Mouse (Mus musculus): ENCODE measurements around the gene Idh2. TPM values are rescaled to one million over a fixed set of nuclear protein-coding genes. Genes with fewer than 3 reads are reported as not detected.

Gene Idh2
- total RNA-seq (2021): 1,000 to 10,000 TPM; 1,877 to 2,293 TPM
- 1,651 and 1,954 TPM in 2 replicates for polyA plus RNA-seq (2012; rRNA removed)
- long read RNA-seq, transcript Idh2-201 (11 exons, 1,745 nt): major isoform, 2,138 of 2,292 reads
- long read RNA-seq, transcript Idh2-206 (3 exons, 485 nt): minor isoform, 8 of 2,292 reads
- long read RNA-seq, partial matches to known transcripts: 54 of 2,292 reads
- long read RNA-seq, other reads (novel, unspliced or antisense): 90 of 2,292 reads

- H3K79me2 ChIP-seq (replicated peaks; ENCODE audit: control insufficient read depth, insufficient read depth, low read length): no peaks in the 10 kb centered on the region
- peak within 1 kb of the TSS; percentile 97 for H3K9ac ChIP-seq (ENCODE audit: low read depth, low read length)
- under 1% methylated on average over 29 of the region's 29 CpGs for WGBS
- intact Hi-C loops (cut with DNase I): loop anchor here (2.0 kb wide), 1 partner anchor 16 kb away; no protein-coding TSS in a partner anchor
- H3K4me1 ChIP-seq (ENCODE audit: control insufficient read depth, insufficient read depth, low read length): peaks cover 14% of the 10 kb centered on the region
- peaks cover 11% of the 10 kb centered on the region for H3K36me3 ChIP-seq (ENCODE audit: control insufficient read depth, insufficient read depth, low read length)
- H3K27ac ChIP-seq: peak within 1 kb of the TSS; percentile 99
- no peaks in the 10 kb centered on the region for H3K27me3 ChIP-seq (ENCODE audit: control insufficient read depth, insufficient read depth, low read length)
- peak; percentile 97 for DNase-seq
- TF ChIP-seq CTCF (IDR thresholded peaks at IDR 0.05) (peak; percentile 13; the same call in 1 of the 2 replicates), POLR2A (IDR thresholded peaks at IDR 0.05; ENCODE audit: insufficient read depth, low read depth, low read length) (peak; percentile 73), EP300 (IDR thresholded peaks at IDR 0.05; ENCODE audit: insufficient read depth, low read depth, low read length) (no peak)
- peak within 1 kb of the TSS; percentile 76 for H3K4me3 ChIP-seq
Observed at GRCm38 (mm10) chr7:80115224-80115590, at the start of gene Idh2. Gene Idh2 (minus strand): TSS chr7:80115392.

GRCm38 (mm10) chr7:80160945-80161306 is 45.7 kb upstream of the Idh2 start:
- DNase-seq: peak; percentile 62 to 78
- Histone ChIP-seq H3K27me3 (ENCODE audit: control insufficient read depth, insufficient read depth, low read length) (no peaks in the 10 kb centered on the region), H3K4me1 (ENCODE audit: control insufficient read depth, insufficient read depth, low read length) (peaks cover 1% of the 10 kb centered on the region; the same call in 1 of the 2 replicates), H3K27ac (peak overlapping the region; percentile 70), H3K79me2 (replicated peaks; ENCODE audit: control insufficient read depth, insufficient read depth, low read length) (no peaks in the 10 kb centered on the region), H3K9ac (ENCODE audit: low read depth, low read length) (no peak overlapping the region), H3K36me3 (ENCODE audit: control insufficient read depth, insufficient read depth, low read length) (no peaks in the 10 kb centered on the region), H3K4me3 (no peak overlapping the region)
- WGBS: 47% methylated on average over 8 of the region's 8 CpGs
- TF ChIP-seq CTCF (IDR thresholded peaks at IDR 0.05): no peak
- peak; percentile 76; the same call in 1 of the 2 replicates for TF ChIP-seq EP300 (IDR thresholded peaks at IDR 0.05; ENCODE audit: insufficient read depth, low read depth, low read length)
- TF ChIP-seq POLR2A (IDR thresholded peaks at IDR 0.05; ENCODE audit: insufficient read depth, low read depth, low read length): peak; percentile 78; the same call in 1 of the 2 replicates
- intact Hi-C loops (cut with DNase I): no loop called here

GRCm38 (mm10) chr7:80160293-80160944 is 45.2 kb upstream of the Idh2 start:
- no peak for DNase-seq
- 40% methylated on average over 7 of the region's 7 CpGs for WGBS

GRCm38 (mm10) chr7:80158496-80159268 is 43.5 kb upstream of the Idh2 start:
- Histone ChIP-seq H3K27me3 (ENCODE audit: control insufficient read depth, insufficient read depth, low read length) (no peaks in the 10 kb centered on the region), H3K9ac (ENCODE audit: low read depth, low read length) (no peak overlapping the region), H3K36me3 (ENCODE audit: control insufficient read depth, insufficient read depth, low read length) (no peaks in the 10 kb centered on the region), H3K4me1 (ENCODE audit: control insufficient read depth, insufficient read depth, low read length) (peaks cover 1% of the 10 kb centered on the region; the same call in 1 of the 2 replicates), H3K4me3 (no peak overlapping the region), H3K27ac (no peak overlapping the region), H3K79me2 (replicated peaks; ENCODE audit: control insufficient read depth, insufficient read depth, low read length) (no peaks in the 10 kb centered on the region)
- intact Hi-C loops (cut with DNase I): loop anchor here (1.0 kb wide), 1 partner anchor 28 kb away; the partner anchor contains the start of gene Sema4b
- no peak for DNase-seq
- 90% methylated on average over 8 of the region's 8 CpGs for WGBS
- TF ChIP-seq CTCF (IDR thresholded peaks at IDR 0.05) (no peak), EP300 (IDR thresholded peaks at IDR 0.05; ENCODE audit: insufficient read depth, low read depth, low read length) (no peak), POLR2A (IDR thresholded peaks at IDR 0.05; ENCODE audit: insufficient read depth, low read depth, low read length) (no peak)

More at GRCm38 (mm10) chr7:80160293-80160944, 45.2 kb upstream of the Idh2 start:
- Histone ChIP-seq H3K79me2 (replicated peaks; ENCODE audit: control insufficient read depth, insufficient read depth, low read length) (no peaks in the 10 kb centered on the region), H3K36me3 (ENCODE audit: control insufficient read depth, insufficient read depth, low read length) (no peaks in the 10 kb centered on the region), H3K4me1 (ENCODE audit: control insufficient read depth, insufficient read depth, low read length) (peaks cover 1% of the 10 kb centered on the region; the same call in 1 of the 2 replicates), H3K27me3 (ENCODE audit: control insufficient read depth, insufficient read depth, low read length) (no peaks in the 10 kb centered on the region), H3K27ac (peak overlapping the region; percentile 70), H3K4me3 (no peak overlapping the region), H3K9ac (ENCODE audit: low read depth, low read length) (no peak overlapping the region)
- TF ChIP-seq CTCF (IDR thresholded peaks at IDR 0.05): no peak
- intact Hi-C loops (cut with DNase I): no loop called here

GRCm38 (mm10) chr7:80156711-80157227 is 41.6 kb upstream of the Idh2 start:
- H3K4me3 ChIP-seq: no peak overlapping the region
- 47% methylated on average over 13 of the region's 13 CpGs for WGBS

More at GRCm38 (mm10) chr7:80156711-80157227, 41.6 kb upstream of the Idh2 start:
- peaks cover 1% of the 10 kb centered on the region; the same call in 1 of the 2 replicates for H3K4me1 ChIP-seq (ENCODE audit: control insufficient read depth, insufficient read depth, low read length)
- intact Hi-C loops (cut with DNase I): loop anchor here (1.0 kb wide), 1 partner anchor 60 kb away; no protein-coding TSS in a partner anchor
- H3K27ac ChIP-seq: no peak overlapping the region; the same call in 1 of the 2 replicates
- no peak overlapping the region for H3K9ac ChIP-seq (ENCODE audit: low read depth, low read length)
- TF ChIP-seq POLR2A (IDR thresholded peaks at IDR 0.05; ENCODE audit: insufficient read depth, low read depth, low read length): no peak
- TF ChIP-seq CTCF (IDR thresholded peaks at IDR 0.05): peak; percentile 75
- 0 out of 2 replicates have a peak, but pooled peaks have one; percentile 55 for TF ChIP-seq EP300 (IDR thresholded peaks at IDR 0.05; ENCODE audit: insufficient read depth, low read depth, low read length)
- no peaks in the 10 kb centered on the region for H3K27me3 ChIP-seq (ENCODE audit: control insufficient read depth, insufficient read depth, low read length)
- H3K36me3 ChIP-seq (ENCODE audit: control insufficient read depth, insufficient read depth, low read length): no peaks in the 10 kb centered on the region
- H3K79me2 ChIP-seq (replicated peaks; ENCODE audit: control insufficient read depth, insufficient read depth, low read length): no peaks in the 10 kb centered on the region
- DNase-seq: peak; percentile 53 to 67

All from heart, adult 2 months (tissue).